Mouse (Mus musculus): ENCODE results near the gene Trex1.

GRCm38 (mm10) chr9:109032435-109032834 lies 27.1 kb downstream of the Trex1 start:
- TF ChIP-seq GATA1 (IDR thresholded peaks at IDR 0.05; ENCODE audit: borderline replicate concordance, low read length): no peak
- TF ChIP-seq FLI1 (IDR thresholded peaks at IDR 0.05; ENCODE audit: low read length): no peak
